Mouse (Mus musculus) neutrophil, adult 83 days (primary cell): ENCODE data around the gene Olfr1048. TPM values are rescaled to one million over a fixed set of nuclear protein-coding genes. Genes with fewer than 3 reads are reported as not detected.

Source experiments
- total RNA-seq, 2 experiments: library from RNA; stranded (reverse); gene quantifications; one replicate each; pipeline ENCODE4 v1.2.4; 2023

The Olfr1048 gene
- not detected for total RNA-seq

GRCm38 (mm10) chr2:86240189-86240588 lies at the start of gene Olfr1048:
Olfr1048 (minus strand) TSS chr2:86240289.

GRCm38 (mm10) chr2:86278988-86279387 lies 38.9 kb upstream of the Olfr1048 start, which contains the start of gene Olfr1051:
Olfr1051 (minus strand) TSS chr2:86279088.

GRCm38 (mm10) chr2:86258228-86258627 lies 18.1 kb upstream of the Olfr1048 start, which contains the start of gene Olfr1049:
Olfr1049 (minus strand) TSS chr2:86258328.

GRCm38 (mm10) chr2:86231301-86231700 lies 8.8 kb downstream of the Olfr1048 start, which contains the start of gene Olfr1047:
Olfr1047 (minus strand) TSS chr2:86231401.

GRCm38 (mm10) chr2:86219214-86219613 lies 20.9 kb downstream of the Olfr1048 start, which contains the start of gene Olfr1046:
Olfr1046 (minus strand) TSS chr2:86219314.

GRCm38 (mm10) chr2:86202909-86203308 lies 37.2 kb downstream of the Olfr1048 start, which contains the start of gene Olfr1045:
Olfr1045 (minus strand) TSS chr2:86203009.

GRCm38 (mm10) chr2:86185583-86185982 lies 54.5 kb downstream of the Olfr1048 start, which contains the start of gene Olfr52:
Olfr52 (minus strand) TSS chr2:86185683.

Other genes starting within 250 kb of the Olfr1048 start
- not detected for gene Olfr1031, start 250.0 kb downstream of the Olfr1048 start, total RNA-seq
- not detected for gene Olfr1032, start 234.7 kb downstream of the Olfr1048 start, total RNA-seq
- gene Olfr1033, start 219.7 kb downstream of the Olfr1048 start, total RNA-seq: not detected
- gene Olfr1034, start 194.4 kb downstream of the Olfr1048 start, total RNA-seq: not detected
- not detected for gene Olfr1036, start 166.3 kb downstream of the Olfr1048 start, total RNA-seq
- not detected for gene Olfr1037, start 152.9 kb downstream of the Olfr1048 start, total RNA-seq
- gene Olfr1039, start 104.4 kb downstream of the Olfr1048 start, total RNA-seq: not detected
- not detected for gene Olfr1040, start 93.6 kb downstream of the Olfr1048 start, total RNA-seq
- gene Olfr1042, start 78.5 kb downstream of the Olfr1048 start, total RNA-seq: not detected
- not detected for gene Olfr1043, start 72.8 kb downstream of the Olfr1048 start, total RNA-seq
- not detected for gene Olfr1044, start 62.5 kb downstream of the Olfr1048 start, total RNA-seq
- gene Olfr52, start 54.6 kb downstream of the Olfr1048 start, total RNA-seq: not detected
- gene Olfr1045, start 37.3 kb downstream of the Olfr1048 start, total RNA-seq: not detected
- not detected for gene Olfr1046, start 21.0 kb downstream of the Olfr1048 start, total RNA-seq
- not detected for gene Olfr1047, start 8.9 kb downstream of the Olfr1048 start, total RNA-seq
- gene Olfr1049, start 18.0 kb upstream of the Olfr1048 start, total RNA-seq: not detected
- not detected for gene Olfr1051, start 38.8 kb upstream of the Olfr1048 start, total RNA-seq
- gene Olfr1052, start 52.2 kb upstream of the Olfr1048 start, total RNA-seq: not detected
- not detected for gene Olfr1053, start 75.0 kb upstream of the Olfr1048 start, total RNA-seq
- not detected for gene Olfr1054, start 95.1 kb upstream of the Olfr1048 start, total RNA-seq
- not detected for gene Olfr1055, start 110.0 kb upstream of the Olfr1048 start, total RNA-seq
- not detected for gene Olfr1056, start 122.2 kb upstream of the Olfr1048 start, total RNA-seq
- gene Olfr1057, start 138.1 kb upstream of the Olfr1048 start, total RNA-seq: not detected
- not detected for gene Olfr1058, start 148.3 kb upstream of the Olfr1048 start, total RNA-seq
- gene Olfr1061, start 173.8 kb upstream of the Olfr1048 start, total RNA-seq: not detected
- not detected for gene Olfr1062, start 186.5 kb upstream of the Olfr1048 start, total RNA-seq
- gene Olfr1065, start 210.3 kb upstream of the Olfr1048 start, total RNA-seq: not detected
- gene Olfr1066, start 216.0 kb upstream of the Olfr1048 start, total RNA-seq: not detected
- gene Olfr228, start 247.1 kb upstream of the Olfr1048 start, total RNA-seq: not detected